Mouse (Mus musculus): ENCODE results near the gene Lrfn2. TPM values are rescaled to one million over a fixed set of nuclear protein-coding genes. Genes with fewer than 3 reads are reported as not detected.

The Lrfn2 gene
- total RNA-seq, 1 experiment from 2014 or later: not detected

- ATAC-seq (replicated peaks; ENCODE audit: low read depth, poor library complexity, severe bottlenecking): no peak
Observed at GRCm38 (mm10) chr17:49111911-49112310, 179.7 kb downstream of the Lrfn2 start.

GRCm38 (mm10) chr17:49113336-49113735 lies 181.2 kb downstream of the Lrfn2 start:
- ATAC-seq (replicated peaks; ENCODE audit: low read depth, poor library complexity, severe bottlenecking): no peak

GRCm38 (mm10) chr17:49124166-49124565 lies 192.0 kb downstream of the Lrfn2 start:
- ATAC-seq (replicated peaks; ENCODE audit: low read depth, poor library complexity, severe bottlenecking): no peak

- ATAC-seq (replicated peaks; ENCODE audit: low read depth, poor library complexity, severe bottlenecking): no peak
Observed at GRCm38 (mm10) chr17:49124642-49125041, 192.5 kb downstream of the Lrfn2 start.
